Mouse (Mus musculus): ENCODE data around the gene Lrrc15. TPM values are rescaled to one million over a fixed set of nuclear protein-coding genes. Genes with fewer than 3 reads are reported as not detected.

Lrrc15 gene
- polyA plus RNA-seq, 1 experiment from 2014 or later: 0.11 TPM

DNA sequence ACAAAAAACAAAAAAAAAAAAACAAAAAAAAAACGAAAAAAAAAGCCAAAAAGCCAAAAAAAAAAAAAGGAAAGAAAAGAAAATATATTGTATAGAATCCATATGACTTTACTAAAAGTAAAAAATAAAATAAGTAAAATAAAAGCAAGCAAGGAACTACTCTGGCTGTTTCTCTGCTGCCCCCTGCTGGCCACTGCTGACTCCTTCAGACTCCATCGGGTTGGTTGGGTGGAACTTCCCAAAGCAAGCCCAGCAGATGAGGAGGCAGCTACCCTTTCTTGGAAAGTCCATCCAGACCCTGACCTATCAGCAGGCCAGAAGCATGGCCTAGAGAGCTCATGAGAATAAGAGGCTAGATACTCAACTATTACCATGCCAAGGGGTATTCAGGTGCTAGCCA, 20.4 kb downstream of the Lrrc15 start:
- H3K36me3 ChIP-seq (replicated peaks; ENCODE audit: insufficient read depth, low read length): no peaks in the 10 kb centered on the region
- 0% methylated on average over 2 of the region's 2 CpGs for WGBS (ENCODE audit: insufficient replicate concordance)
- no peak overlapping the region for H3K4me2 ChIP-seq (ENCODE audit: low read depth, low read length)
- DNase-seq: peak; percentile 87
- TF ChIP-seq EP300 (IDR thresholded peaks at IDR 0.05; ENCODE audit: low read depth) (no peak), CTCF (IDR thresholded peaks at IDR 0.05; ENCODE audit: low read depth) (peak; percentile 87)
- H3K9me3 ChIP-seq (ENCODE audit: low read length): no peaks in the 10 kb centered on the region
- H3K27ac ChIP-seq (ENCODE audit: low read depth): no peak overlapping the region
- H3K4me1 ChIP-seq (ENCODE audit: insufficient read depth): peaks cover 9% of the 10 kb centered on the region
- no peak overlapping the region for H3K4me3 ChIP-seq (ENCODE audit: low read depth, low read length)
- ATAC-seq: no peak
- no peak overlapping the region for H3K9ac ChIP-seq (replicated peaks)
- H3K27me3 ChIP-seq (ENCODE audit: insufficient read depth, low read length): no peaks in the 10 kb centered on the region

GRCm38 (mm10) chr16:30262157-30262556, 20.9 kb downstream of the Lrrc15 start:
- Histone ChIP-seq H3K27me3 (ENCODE audit: insufficient read depth, low read length) (no peaks in the 10 kb centered on the region), H3K36me3 (replicated peaks; ENCODE audit: insufficient read depth, low read length) (no peaks in the 10 kb centered on the region), H3K4me2 (ENCODE audit: low read depth, low read length) (no peak overlapping the region), H3K4me1 (ENCODE audit: insufficient read depth) (peaks cover 9% of the 10 kb centered on the region), H3K4me3 (ENCODE audit: low read depth, low read length) (no peak overlapping the region), H3K9ac (replicated peaks) (no peak overlapping the region), H3K27ac (ENCODE audit: low read depth) (no peak overlapping the region), H3K9me3 (ENCODE audit: low read length) (no peaks in the 10 kb centered on the region)
- ATAC-seq (no peak), DNase-seq (no peak)
- WGBS (ENCODE audit: insufficient replicate concordance): 73% methylated on average over 10 of the region's 10 CpGs
- no peak for TF ChIP-seq EP300 (IDR thresholded peaks at IDR 0.05; ENCODE audit: low read depth)
- no peak for TF ChIP-seq CTCF (IDR thresholded peaks at IDR 0.05; ENCODE audit: low read depth)

- ATAC-seq (no peak), DNase-seq (no peak)
- no peaks in the 10 kb centered on the region for H3K27me3 ChIP-seq (ENCODE audit: insufficient read depth, low read length)
- H3K4me2 ChIP-seq (ENCODE audit: low read depth, low read length): no peak overlapping the region
- no peak overlapping the region for H3K27ac ChIP-seq (ENCODE audit: low read depth)
- TF ChIP-seq CTCF (IDR thresholded peaks at IDR 0.05; ENCODE audit: low read depth) (no peak), EP300 (IDR thresholded peaks at IDR 0.05; ENCODE audit: low read depth) (no peak)
- H3K9ac ChIP-seq (replicated peaks): no peak overlapping the region
- no peaks in the 10 kb centered on the region for H3K36me3 ChIP-seq (replicated peaks; ENCODE audit: insufficient read depth, low read length)
- H3K4me3 ChIP-seq (ENCODE audit: low read depth, low read length): no peak overlapping the region
- peaks cover 9% of the 10 kb centered on the region for H3K4me1 ChIP-seq (ENCODE audit: insufficient read depth)
- WGBS (ENCODE audit: insufficient replicate concordance): 77% methylated on average over 9 of the region's 9 CpGs
- H3K9me3 ChIP-seq (ENCODE audit: low read length): no peaks in the 10 kb centered on the region
Measured at GRCm38 (mm10) chr16:30261341-30261740, 21.7 kb downstream of the Lrrc15 start.

GRCm38 (mm10) chr16:30260012-30260635, 22.9 kb downstream of the Lrrc15 start:
- WGBS (ENCODE audit: insufficient replicate concordance): 79% methylated on average over 15 of the region's 15 CpGs
- H3K9ac ChIP-seq (replicated peaks): no peak overlapping the region
- no peak overlapping the region for H3K4me2 ChIP-seq (ENCODE audit: low read depth, low read length)
- H3K36me3 ChIP-seq (replicated peaks; ENCODE audit: insufficient read depth, low read length): no peaks in the 10 kb centered on the region
- TF ChIP-seq EP300 (IDR thresholded peaks at IDR 0.05; ENCODE audit: low read depth) (no peak), CTCF (IDR thresholded peaks at IDR 0.05; ENCODE audit: low read depth) (0 out of 2 replicates have a peak, but pooled peaks have one; percentile 4)
- H3K27me3 ChIP-seq (ENCODE audit: insufficient read depth, low read length): no peaks in the 10 kb centered on the region
- peaks cover 5% of the 10 kb centered on the region for H3K4me1 ChIP-seq (ENCODE audit: insufficient read depth)
- H3K9me3 ChIP-seq (ENCODE audit: low read length): no peaks in the 10 kb centered on the region
- H3K4me3 ChIP-seq (ENCODE audit: low read depth, low read length): no peak overlapping the region
- no peak for ATAC-seq
- no peak for DNase-seq
- no peak overlapping the region; the same call in 1 of the 2 replicates for H3K27ac ChIP-seq (ENCODE audit: low read depth)

DNA sequence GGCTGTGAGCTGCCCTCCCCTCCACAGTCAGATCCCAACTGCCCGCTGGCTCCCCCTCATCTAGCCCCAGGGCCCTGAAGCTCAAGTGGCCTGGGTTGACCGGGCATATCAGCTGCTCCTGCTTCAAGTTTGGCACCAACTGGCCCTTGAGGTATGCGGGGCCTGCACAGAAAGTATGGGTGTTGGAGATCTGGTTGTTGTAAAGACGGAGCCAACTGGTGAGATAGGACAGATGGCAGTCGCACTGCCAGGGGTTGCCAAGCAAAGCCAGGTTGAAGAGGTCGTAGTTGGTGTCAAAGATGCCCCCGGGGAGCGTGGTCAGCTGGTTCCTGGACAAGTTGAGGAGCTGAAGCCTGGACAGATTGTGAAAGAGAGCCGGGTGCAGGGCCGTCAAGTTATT, 23.6 kb downstream of the Lrrc15 start:
- Histone ChIP-seq H3K36me3 (replicated peaks; ENCODE audit: insufficient read depth, low read length) (no peaks in the 10 kb centered on the region), H3K4me1 (ENCODE audit: insufficient read depth) (peaks cover 9% of the 10 kb centered on the region), H3K4me3 (ENCODE audit: low read depth, low read length) (no peak overlapping the region), H3K9me3 (ENCODE audit: low read length) (no peaks in the 10 kb centered on the region), H3K4me2 (ENCODE audit: low read depth, low read length) (no peak overlapping the region), H3K9ac (replicated peaks) (no peak overlapping the region), H3K27ac (ENCODE audit: low read depth) (no peak overlapping the region), H3K27me3 (ENCODE audit: insufficient read depth, low read length) (no peaks in the 10 kb centered on the region)
- ATAC-seq (no peak), DNase-seq (no peak)
- 71% methylated on average over 10 of the region's 10 CpGs for WGBS (ENCODE audit: insufficient replicate concordance)
- TF ChIP-seq EP300 (IDR thresholded peaks at IDR 0.05; ENCODE audit: low read depth) (no peak), CTCF (IDR thresholded peaks at IDR 0.05; ENCODE audit: low read depth) (no peak)

DNA sequence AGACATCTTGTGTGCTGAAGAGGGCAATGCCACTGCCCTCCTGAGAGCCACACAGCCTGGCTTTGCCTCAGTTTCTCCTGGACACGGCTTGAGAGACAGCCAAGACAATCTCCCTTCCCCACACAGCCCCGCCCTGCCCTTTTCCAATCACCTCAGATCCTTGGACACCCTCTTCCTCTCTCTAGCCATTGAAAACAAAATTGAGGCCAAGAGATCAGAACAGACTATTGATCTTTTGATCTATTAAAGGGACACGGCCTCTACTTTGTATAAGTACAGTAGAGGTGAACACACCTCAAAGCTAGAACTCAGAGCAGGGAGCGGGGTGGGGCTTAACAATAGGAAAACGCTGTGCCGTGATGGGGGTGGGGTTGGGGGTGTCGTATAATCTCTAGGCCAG, 24.6 kb downstream of the Lrrc15 start:
- H3K9me3 ChIP-seq (ENCODE audit: low read length): no peaks in the 10 kb centered on the region
- WGBS (ENCODE audit: insufficient replicate concordance): 71% methylated on average over 7 of the region's 7 CpGs
- DNase-seq: no peak
- H3K36me3 ChIP-seq (replicated peaks; ENCODE audit: insufficient read depth, low read length): no peaks in the 10 kb centered on the region
- no peaks in the 10 kb centered on the region for H3K27me3 ChIP-seq (ENCODE audit: insufficient read depth, low read length)
- H3K9ac ChIP-seq (replicated peaks): no peak overlapping the region
- H3K4me2 ChIP-seq (ENCODE audit: low read depth, low read length): no peak overlapping the region
- no peak for ATAC-seq
- no peak overlapping the region for H3K4me3 ChIP-seq (ENCODE audit: low read depth, low read length)
- H3K4me1 ChIP-seq (ENCODE audit: insufficient read depth): peaks cover 9% of the 10 kb centered on the region
- peak overlapping the region; percentile 53; the same call in 1 of the 2 replicates for H3K27ac ChIP-seq (ENCODE audit: low read depth)
- TF ChIP-seq CTCF (IDR thresholded peaks at IDR 0.05; ENCODE audit: low read depth) (no peak), EP300 (IDR thresholded peaks at IDR 0.05; ENCODE audit: low read depth) (no peak)

Measured in liver, postnatal 0 days (tissue).